Mouse (Mus musculus) liver, embryonic 14.5 days (tissue): ENCODE measurements at regions not wholly inside any gene's neighbourhood (a gene's known extent, or its start where the extent isn't known, plus 50 kb on each side); places are given as distances from the start of the nearest gene placed in this dataset.

Experiments
- ATAC-seq: fragments of 200-750 bp; cut with Nextera tagmentation; 2 replicates; pipeline ENCODE4 v1.8.0; 2017; ENCODE audit warnings: moderate number of reproducible peaks, mild to moderate bottlenecking, moderate library complexity; ENCODE audit not compliant: insufficient read depth
- DNase-seq, 3 experiments: peaks; one replicate each; pipeline ENCODE4 v3.0.0-alpha.2; 2012 to 2013; ENCODE audit warnings: low read depth in 3 of 3, low spot score in 3 of 3
- H3K27ac ChIP-seq: fragments of 300-500 bp; sonication (generic); 2 replicates; pipeline ENCODE4 v1.5.1; 2014; ENCODE audit warnings: moderate library complexity, mild to moderate bottlenecking, control low read depth, inconsistent platforms
- H3K27me3 ChIP-seq: fragments of 300-500 bp; sonication (generic); 2 replicates; pipeline ENCODE4 v1.6.1; 2014; ENCODE audit warnings: mild to moderate bottlenecking, low read length, moderate library complexity; ENCODE audit not compliant: control insufficient read depth, insufficient read depth
- H3K36me3 ChIP-seq: fragments of 300-500 bp; sonication (generic); replicated peaks from 2 replicates; pipeline ENCODE4 v1.6.1; 2014; ENCODE audit warnings: low read depth; ENCODE audit not compliant: control insufficient read depth, insufficient read depth
- H3K4me1 ChIP-seq, 2 experiments: fragments of 200-500 bp in 1 of 2; fragments of 300-500 bp in 1 of 2; sonication (generic) in 1 of 2; replicated peaks; 2 replicates each; pipeline ENCODE4 v1.6.1; 2012 to 2014; ENCODE audit warnings: antibody characterized with exemption in 1 of 2, inconsistent platforms in 1 of 2, low read length in 1 of 2; ENCODE audit not compliant: control insufficient read depth in 2 of 2, insufficient read depth in 2 of 2
- H3K4me2 ChIP-seq: fragments of 300-500 bp; sonication (generic); 2 replicates; pipeline ENCODE4 v1.6.1; 2014; ENCODE audit warnings: low read depth, mild to moderate bottlenecking, control low read depth, moderate library complexity
- H3K4me3 ChIP-seq, 2 experiments: fragments of 200-500 bp in 1 of 2; fragments of 300-500 bp in 1 of 2; sonication (generic) in 1 of 2; 2 replicates each; pipeline ENCODE4 v1.5.1; 2012 to 2014; ENCODE audit warnings: low read depth in 2 of 2, low read length in 2 of 2, mild to moderate bottlenecking in 2 of 2, control low read depth in 1 of 2, inconsistent platforms in 1 of 2, moderate library complexity in 1 of 2; ENCODE audit not compliant: insufficient read depth in 1 of 2
- H3K9ac ChIP-seq: fragments of 300-500 bp; sonication (generic); replicated peaks from 2 replicates; pipeline ENCODE4 v1.6.1; 2014; ENCODE audit warnings: mild to moderate bottlenecking, control low read depth, moderate library complexity
- H3K9me3 ChIP-seq: fragments of 300-500 bp; sonication (generic); 2 replicates; pipeline ENCODE4 v1.6.1; 2016; ENCODE audit warnings: low read length, mixed read lengths; ENCODE audit not compliant: control insufficient read depth
- CTCF ChIP-seq: IDR thresholded peaks from 2 replicates; pipeline ENCODE4 v1.5.1; 2016; ENCODE audit warnings: antibody characterized with exemption, low read depth, control low read depth
- EP300 ChIP-seq: IDR thresholded peaks from 2 replicates; pipeline ENCODE4 v1.6.1; 2016; ENCODE audit warnings: antibody characterized with exemption, low read depth
- WGBS: fragments of 180-500 bp; shearing (Covaris S2); extraction: QIAGEN DNeasy Blood & Tissue Kit; methylation state at CpG from one replicate; pipeline ENCODE4 v1.1.7; 2014; ENCODE audit not compliant: insufficient replicate concordance; 5-methylcytosine and 5-hydroxymethylcytosine counted together

- Histone ChIP-seq H3K4me1 (no peaks in the 10 kb centered on the region), H3K36me3 (no peaks in the 10 kb centered on the region), H3K4me2 (no peak overlapping the region), H3K9ac (no peak overlapping the region), H3K27me3 (no peaks in the 10 kb centered on the region), H3K4me3 (no peak overlapping the region), H3K9me3 (no peaks in the 10 kb centered on the region), H3K27ac (no peak overlapping the region)
- TF ChIP-seq CTCF, result no peak
- no peak for TF ChIP-seq EP300
- no peak for DNase-seq
- ATAC-seq, result no peak
Measured at GRCm38 (mm10) chr14:18425887-18426286, 94.2 kb upstream of the Ube2e1 start.

GRCm38 (mm10) chr14:18416839-18417238 is 85.2 kb upstream of the Ube2e1 start:
- H3K27me3 ChIP-seq, result no peaks in the 10 kb centered on the region
- H3K4me3 ChIP-seq, result no peak overlapping the region
- no peak overlapping the region for H3K9ac ChIP-seq
- DNase-seq (no peak), ATAC-seq (no peak)
- H3K4me1 ChIP-seq, result no peaks in the 10 kb centered on the region
- no peak overlapping the region for H3K4me2 ChIP-seq
- H3K27ac ChIP-seq, result no peak overlapping the region
- H3K9me3 ChIP-seq, result no peaks in the 10 kb centered on the region
- TF ChIP-seq EP300 (no peak), CTCF (no peak)
- H3K36me3 ChIP-seq, result no peaks in the 10 kb centered on the region
- WGBS, result 26% methylated on average over 2 of the region's 2 CpGs

- Histone ChIP-seq H3K36me3 (no peaks in the 10 kb centered on the region), H3K4me2 (no peak overlapping the region), H3K27me3 (no peaks in the 10 kb centered on the region), H3K9me3 (no peaks in the 10 kb centered on the region), H3K4me3 (no peak overlapping the region), H3K4me1 (no peaks in the 10 kb centered on the region), H3K27ac (no peak overlapping the region), H3K9ac (no peak overlapping the region)
- TF ChIP-seq CTCF, result no peak
- no peak for TF ChIP-seq EP300
- WGBS, result 55% methylated on average over 4 of the region's 4 CpGs
- DNase-seq, result no peak
- no peak for ATAC-seq
Measured at GRCm38 (mm10) chr14:18416319-18416718, 84.7 kb upstream of the Ube2e1 start.

- no peak for TF ChIP-seq EP300
- no peak for TF ChIP-seq CTCF
- H3K27ac ChIP-seq, result no peak overlapping the region
- no peaks in the 10 kb centered on the region for H3K9me3 ChIP-seq
- WGBS, result 72% methylated on average over 4 of the region's 4 CpGs
- H3K4me2 ChIP-seq, result no peak overlapping the region
- H3K4me1 ChIP-seq, result no peaks in the 10 kb centered on the region
- DNase-seq (no peak), ATAC-seq (no peak)
- H3K27me3 ChIP-seq, result no peaks in the 10 kb centered on the region
- no peak overlapping the region for H3K9ac ChIP-seq
- no peaks in the 10 kb centered on the region for H3K36me3 ChIP-seq
- no peak overlapping the region for H3K4me3 ChIP-seq
Measured at GRCm38 (mm10) chr14:18398953-18399352, 67.3 kb upstream of the Ube2e1 start.

GRCm38 (mm10) chr14:18396206-18396764 is 64.6 kb upstream of the Ube2e1 start:
- H3K36me3 ChIP-seq, result no peaks in the 10 kb centered on the region
- no peak overlapping the region for H3K27ac ChIP-seq
- no peak for DNase-seq
- no peak overlapping the region for H3K4me3 ChIP-seq
- ATAC-seq, result no peak
- no peak for TF ChIP-seq CTCF
- TF ChIP-seq EP300, result no peak
- no peaks in the 10 kb centered on the region for H3K27me3 ChIP-seq
- no peak overlapping the region for H3K9ac ChIP-seq
- H3K4me1 ChIP-seq, result no peaks in the 10 kb centered on the region
- no peaks in the 10 kb centered on the region for H3K9me3 ChIP-seq
- WGBS, result 74% methylated on average over 8 of the region's 8 CpGs
- H3K4me2 ChIP-seq, result no peak overlapping the region
